Mouse (Mus musculus) limb, embryonic 11.5 days (tissue): ENCODE measurements around the gene Slc7a1. TPM values are rescaled to one million over a fixed set of nuclear protein-coding genes. Genes with fewer than 3 reads are reported as not detected.

ENCODE experiments used
- ATAC-seq: fragments of 200-750 bp; cut with Nextera tagmentation; 2 replicates; pipeline ENCODE4 v1.8.0; 2017; ENCODE audit warnings: low read depth; ENCODE audit not compliant: insufficient number of reproducible peaks, low FRiP score, low TSS enrichment
- DNase-seq: peaks from one replicate; pipeline ENCODE4 v3.0.0-alpha.2; 2015; ENCODE audit warnings: low spot score
- H3K27ac ChIP-seq: fragments of 300-500 bp; sonication (generic); replicated peaks from 2 replicates; pipeline ENCODE4 v1.5.1; 2014; ENCODE audit warnings: low read depth, mild to moderate bottlenecking, low read length
- H3K27me3 ChIP-seq: fragments of 300-500 bp; sonication (generic); 2 replicates; pipeline ENCODE4 v1.6.1; 2014; ENCODE audit warnings: mild to moderate bottlenecking, low read length, mixed read lengths; ENCODE audit not compliant: control insufficient read depth, insufficient read depth
- H3K36me3 ChIP-seq: fragments of 300-500 bp; sonication (generic); 2 replicates; pipeline ENCODE4 v1.6.1; 2014; ENCODE audit warnings: mild to moderate bottlenecking, low read length, moderate library complexity, mixed read lengths; ENCODE audit not compliant: control insufficient read depth, insufficient read depth
- H3K4me1 ChIP-seq: fragments of 300-500 bp; sonication (generic); 2 replicates; pipeline ENCODE4 v1.6.1; 2014; ENCODE audit warnings: low read length, mixed read lengths; ENCODE audit not compliant: control insufficient read depth, insufficient read depth
- H3K4me2 ChIP-seq: fragments of 300-500 bp; sonication (generic); 2 replicates; pipeline ENCODE4 v1.6.1; 2014; ENCODE audit warnings: low read depth, mild to moderate bottlenecking, moderate library complexity; ENCODE audit not compliant: severe bottlenecking
- H3K4me3 ChIP-seq: fragments of 300-500 bp; sonication (generic); 2 replicates; pipeline ENCODE4 v1.5.1; 2014; ENCODE audit warnings: low read depth, low read length
- H3K9ac ChIP-seq: fragments of 300-500 bp; sonication (generic); 2 replicates; pipeline ENCODE4 v1.6.1; 2014; ENCODE audit warnings: mild to moderate bottlenecking, low read length
- H3K9me3 ChIP-seq: fragments of 300-500 bp; sonication (generic); 2 replicates; pipeline ENCODE4 v1.6.1; 2016; ENCODE audit warnings: low read length; ENCODE audit not compliant: control insufficient read depth
- WGBS: fragments of 180-500 bp; shearing (Covaris S2); extraction: QIAGEN DNeasy Blood & Tissue Kit; methylation state at CpG from one replicate; pipeline ENCODE4 v1.1.7; 2014; 5-methylcytosine and 5-hydroxymethylcytosine counted together
- polyA plus RNA-seq: library from polyadenylated mRNA; unstranded; fragments of >200 nt; fragmentation: Nextera tagmentation; extraction: Ambion mirVana; gene quantifications from 2 replicates; pipeline ENCODE4 v1.2.1, GENCODE M21; 2014

Gene Slc7a1
- polyA plus RNA-seq, 1 experiment from 2014 or later: 16.4 TPM

DNA sequence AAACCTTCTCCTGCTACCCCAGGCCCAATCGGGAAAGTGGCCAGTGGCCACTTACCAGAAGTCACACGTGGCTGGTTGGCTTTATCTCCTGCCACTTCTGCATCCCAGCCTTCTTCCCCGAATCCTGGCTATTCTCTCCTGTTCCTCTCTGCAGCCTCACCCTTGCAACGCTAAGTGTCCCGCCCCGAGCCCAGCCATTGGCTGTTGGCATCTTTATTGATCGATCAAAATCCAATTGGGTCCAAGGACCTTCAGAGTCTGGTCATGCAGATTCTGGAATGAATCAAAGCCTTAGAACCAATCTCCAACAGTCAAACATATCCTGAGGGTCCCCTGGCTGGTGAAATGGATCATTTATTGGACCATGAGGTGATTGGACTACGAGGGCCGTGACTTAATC lies 18.7 kb upstream of the Slc7a1 start:
- H3K9me3 ChIP-seq: no peaks in the 10 kb centered on the region
- H3K36me3 ChIP-seq: no peaks in the 10 kb centered on the region
- no peak overlapping the region for H3K4me2 ChIP-seq
- whole genome bisulfite sequencing: 92% methylated on average over 9 of the region's 9 CpGs
- H3K4me1 ChIP-seq: no peaks in the 10 kb centered on the region
- no peak overlapping the region for H3K27ac ChIP-seq
- H3K9ac ChIP-seq: no peak overlapping the region
- no peak overlapping the region for H3K4me3 ChIP-seq
- DNase-seq (no peak), ATAC-seq (no peak)
- no peaks in the 10 kb centered on the region for H3K27me3 ChIP-seq

DNA sequence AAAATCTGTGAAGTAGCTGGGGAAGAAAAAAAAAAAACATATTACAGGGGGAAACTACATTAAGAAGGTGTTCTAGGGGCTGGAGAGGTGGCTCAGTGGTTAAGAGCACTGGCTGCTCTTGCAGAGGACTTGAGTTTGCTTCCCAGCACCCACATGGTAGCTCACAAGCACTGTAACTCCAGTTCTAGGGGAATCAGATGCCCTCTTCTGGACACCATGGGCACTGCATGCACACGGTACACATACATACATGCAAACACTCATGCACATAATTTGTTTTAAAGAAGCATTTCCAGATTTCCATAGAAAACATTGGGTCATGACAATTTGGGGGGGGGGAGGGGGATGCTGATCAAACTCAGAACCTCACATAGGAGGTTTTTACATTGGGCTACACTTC lies 18.1 kb upstream of the Slc7a1 start:
- no peak overlapping the region for H3K27ac ChIP-seq
- ATAC-seq (no peak), DNase-seq (no peak)
- WGBS: 93% methylated on average over 1 of the region's 1 CpGs
- H3K36me3 ChIP-seq: no peaks in the 10 kb centered on the region
- no peak overlapping the region for H3K9ac ChIP-seq
- H3K4me2 ChIP-seq: no peak overlapping the region
- no peaks in the 10 kb centered on the region for H3K4me1 ChIP-seq
- no peaks in the 10 kb centered on the region for H3K27me3 ChIP-seq
- H3K4me3 ChIP-seq: no peak overlapping the region
- H3K9me3 ChIP-seq: no peaks in the 10 kb centered on the region

- Histone ChIP-seq H3K9ac (no peak overlapping the region), H3K4me3 (no peak overlapping the region), H3K4me1 (no peaks in the 10 kb centered on the region), H3K9me3 (no peaks in the 10 kb centered on the region), H3K36me3 (no peaks in the 10 kb centered on the region), H3K27ac (no peak overlapping the region), H3K4me2 (no peak overlapping the region), H3K27me3 (no peaks in the 10 kb centered on the region)
- 69% methylated on average over 10 of the region's 10 CpGs for WGBS
- DNase-seq (no peak), ATAC-seq (no peak)
Observed at GRCm38 (mm10) chr5:148416461-148416860, 16.8 kb upstream of the Slc7a1 start.

DNA sequence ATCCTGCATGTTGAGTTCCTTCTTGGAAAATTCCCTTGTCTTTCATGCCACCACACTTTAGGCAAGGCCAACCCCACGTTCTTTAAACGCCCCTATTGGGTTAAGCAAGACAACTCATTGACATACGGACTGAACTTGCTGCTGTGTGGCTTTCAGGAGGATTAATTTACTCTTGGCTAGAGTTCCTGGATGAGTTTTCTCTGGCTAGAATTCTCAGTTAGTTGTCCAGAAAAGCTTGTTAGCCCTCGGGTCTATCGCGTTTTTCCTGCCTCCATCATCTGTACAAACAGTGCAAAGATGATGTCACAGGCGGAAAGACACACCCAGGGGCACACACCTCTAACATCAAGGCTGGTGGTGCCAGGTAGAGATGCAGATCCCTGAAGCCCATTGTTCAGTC lies 14.5 kb upstream of the Slc7a1 start:
- no peak overlapping the region for H3K27ac ChIP-seq
- H3K4me2 ChIP-seq: no peak overlapping the region
- H3K9me3 ChIP-seq: no peaks in the 10 kb centered on the region
- DNase-seq: no peak
- ATAC-seq: no peak
- H3K27me3 ChIP-seq: no peaks in the 10 kb centered on the region
- no peak overlapping the region for H3K4me3 ChIP-seq
- no peaks in the 10 kb centered on the region for H3K4me1 ChIP-seq
- no peak overlapping the region for H3K9ac ChIP-seq
- WGBS: 54% methylated on average over 7 of the region's 7 CpGs
- no peaks in the 10 kb centered on the region for H3K36me3 ChIP-seq

DNA sequence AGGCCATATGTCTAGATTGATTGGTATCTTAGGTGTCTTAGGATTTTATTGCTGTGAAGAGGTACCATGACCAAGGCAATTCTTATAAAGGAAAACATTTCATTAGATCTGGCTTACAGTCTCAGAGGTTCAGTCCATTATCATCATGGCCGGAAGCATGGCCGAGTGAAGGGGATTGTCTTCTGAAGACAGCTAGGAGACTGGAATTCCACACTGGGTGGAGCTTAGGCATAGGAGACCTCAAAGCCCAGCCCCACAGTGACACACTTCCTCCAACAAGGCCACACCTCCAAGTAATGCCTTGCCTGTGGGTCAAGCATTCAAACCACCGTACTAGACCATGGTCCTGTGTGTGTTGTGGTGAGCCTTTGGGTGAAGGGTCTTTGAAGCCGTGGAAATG lies 12.8 kb upstream of the Slc7a1 start:
- Histone ChIP-seq H3K4me3 (no peak overlapping the region), H3K9me3 (no peaks in the 10 kb centered on the region), H3K36me3 (no peaks in the 10 kb centered on the region), H3K27me3 (no peaks in the 10 kb centered on the region), H3K4me1 (no peaks in the 10 kb centered on the region), H3K27ac (no peak overlapping the region), H3K9ac (no peak overlapping the region), H3K4me2 (no peak overlapping the region)
- 89% methylated on average over 4 of the region's 4 CpGs for WGBS
- DNase-seq (no peak), ATAC-seq (no peak)

DNA sequence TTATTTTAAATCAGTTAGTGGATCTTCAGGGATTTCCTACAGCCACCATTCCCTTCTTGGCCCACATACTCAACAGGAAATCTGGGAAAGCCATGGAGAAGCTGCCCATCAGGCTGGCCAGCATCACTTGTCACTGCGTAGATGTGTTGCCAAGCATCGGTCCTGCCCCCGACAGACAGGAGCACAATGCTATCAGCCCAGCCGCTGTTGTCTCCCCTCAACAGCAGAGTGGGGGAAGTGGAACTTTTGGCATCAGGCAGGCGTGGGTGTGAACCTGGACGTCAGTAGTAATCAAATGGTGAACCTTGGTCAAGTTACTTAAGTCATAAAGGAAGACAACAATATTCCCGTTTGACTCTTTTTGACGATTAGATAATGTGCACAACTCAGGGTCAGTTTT lies 9.8 kb upstream of the Slc7a1 start:
- H3K27me3 ChIP-seq: no peaks in the 10 kb centered on the region
- no peak overlapping the region for H3K9ac ChIP-seq
- H3K36me3 ChIP-seq: no peaks in the 10 kb centered on the region
- WGBS: 89% methylated on average over 8 of the region's 8 CpGs
- H3K4me1 ChIP-seq: no peaks in the 10 kb centered on the region
- no peak for DNase-seq
- no peak overlapping the region for H3K27ac ChIP-seq
- H3K9me3 ChIP-seq: no peaks in the 10 kb centered on the region
- H3K4me2 ChIP-seq: no peak overlapping the region
- ATAC-seq: no peak
- H3K4me3 ChIP-seq: no peak overlapping the region

GRCm38 (mm10) chr5:148406913-148407312 lies 7.2 kb upstream of the Slc7a1 start:
- 89% methylated on average over 2 of the region's 2 CpGs for WGBS
- H3K27ac ChIP-seq: no peak overlapping the region

GRCm38 (mm10) chr5:148404548-148404947 lies 4.8 kb upstream of the Slc7a1 start:
- H3K4me3 ChIP-seq: no peak overlapping the region
- no peaks in the 10 kb centered on the region for H3K4me1 ChIP-seq
- no peaks in the 10 kb centered on the region for H3K9me3 ChIP-seq
- H3K27ac ChIP-seq: no peak overlapping the region
- DNase-seq (no peak), ATAC-seq (no peak)
- H3K27me3 ChIP-seq: no peaks in the 10 kb centered on the region
- 93% methylated on average over 7 of the region's 7 CpGs for WGBS
- no peak overlapping the region for H3K9ac ChIP-seq
- H3K36me3 ChIP-seq: no peaks in the 10 kb centered on the region
- no peak overlapping the region for H3K4me2 ChIP-seq

More at GRCm38 (mm10) chr5:148406913-148407312, 7.2 kb upstream of the Slc7a1 start:
- Histone ChIP-seq H3K4me3 (no peak overlapping the region), H3K4me2 (no peak overlapping the region), H3K27me3 (no peaks in the 10 kb centered on the region), H3K9ac (no peak overlapping the region), H3K4me1 (no peaks in the 10 kb centered on the region), H3K36me3 (no peaks in the 10 kb centered on the region), H3K9me3 (no peaks in the 10 kb centered on the region)
- DNase-seq (no peak), ATAC-seq (no peak)

DNA sequence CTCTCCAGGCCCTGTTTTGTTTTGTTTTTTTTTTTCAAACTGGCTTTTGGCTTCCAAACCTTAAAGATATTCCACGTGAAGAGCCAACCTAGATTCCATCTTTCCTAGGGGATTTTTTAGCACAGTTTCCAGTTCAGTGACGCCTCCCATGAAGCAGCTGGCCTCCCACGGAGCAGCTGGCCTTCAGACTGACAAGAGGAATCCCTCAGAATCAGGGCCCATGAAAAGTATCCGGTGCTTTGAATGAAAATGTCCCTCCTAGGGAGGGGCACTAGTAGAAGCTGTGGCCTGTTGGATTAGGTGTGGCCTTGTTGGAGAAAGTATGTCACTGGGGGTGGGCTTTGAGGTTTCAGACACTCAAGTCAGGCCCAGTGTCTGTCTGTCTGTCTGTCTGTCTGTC lies 2.9 kb upstream of the Slc7a1 start:
- ATAC-seq: no peak
- H3K4me3 ChIP-seq: no peak overlapping the region
- H3K4me1 ChIP-seq: no peaks in the 10 kb centered on the region
- no peaks in the 10 kb centered on the region for H3K27me3 ChIP-seq
- WGBS: 72% methylated on average over 4 of the region's 4 CpGs
- no peak overlapping the region for H3K4me2 ChIP-seq
- H3K36me3 ChIP-seq: no peaks in the 10 kb centered on the region
- no peak for DNase-seq
- H3K27ac ChIP-seq: no peak overlapping the region
- no peak overlapping the region for H3K9ac ChIP-seq
- no peaks in the 10 kb centered on the region for H3K9me3 ChIP-seq
